Mouse (Mus musculus) mature B cell (primary cell): ENCODE data around the gene Fgr.
"Not testable (repeated sequence)": the region's sequence is repeated elsewhere in the genome, so short reads cannot be mapped to it uniquely, and the experiment has no call there.

Experiments
- in situ Hi-C: fragments of 300-500 bp; cut with MboI; formaldehyde crosslinking; loops from 2 replicates; pipeline ENCODE4 v1.14.3; 2019

The Fgr gene

DNA sequence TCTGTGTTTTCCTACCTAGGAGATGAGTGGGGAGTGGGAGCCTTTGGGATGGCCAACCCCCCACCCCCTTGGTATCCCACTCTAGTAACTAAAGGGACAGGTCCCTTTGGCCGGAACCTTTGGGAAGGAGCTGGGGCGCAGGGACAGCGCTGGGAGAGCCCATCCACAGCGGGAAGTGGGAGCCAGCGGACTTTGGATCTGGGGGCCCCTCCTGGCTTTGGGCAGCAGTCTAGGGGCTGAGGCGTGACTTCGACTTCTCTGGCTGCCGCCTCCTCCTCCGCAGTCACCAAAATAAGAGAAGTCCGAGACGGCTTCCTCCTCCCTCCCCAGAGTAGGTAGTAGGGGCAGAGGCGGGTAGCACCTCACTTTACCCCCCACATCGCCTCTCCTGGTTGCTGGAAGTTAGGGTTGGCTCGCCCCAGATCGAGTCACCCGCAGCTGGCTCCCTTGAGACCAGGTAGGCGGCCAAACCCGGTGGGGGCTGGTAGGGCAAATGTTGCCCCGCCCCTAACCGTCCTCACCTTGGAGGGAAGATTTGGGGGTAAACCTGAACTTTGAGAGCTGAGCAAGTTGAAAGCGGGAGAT is at the start of gene Fgr:
Gene Fgr (plus strand): TSS at position 282 of the 585 bp plus-strand sequence.
- in situ Hi-C loops, result no loop called here

DNA sequence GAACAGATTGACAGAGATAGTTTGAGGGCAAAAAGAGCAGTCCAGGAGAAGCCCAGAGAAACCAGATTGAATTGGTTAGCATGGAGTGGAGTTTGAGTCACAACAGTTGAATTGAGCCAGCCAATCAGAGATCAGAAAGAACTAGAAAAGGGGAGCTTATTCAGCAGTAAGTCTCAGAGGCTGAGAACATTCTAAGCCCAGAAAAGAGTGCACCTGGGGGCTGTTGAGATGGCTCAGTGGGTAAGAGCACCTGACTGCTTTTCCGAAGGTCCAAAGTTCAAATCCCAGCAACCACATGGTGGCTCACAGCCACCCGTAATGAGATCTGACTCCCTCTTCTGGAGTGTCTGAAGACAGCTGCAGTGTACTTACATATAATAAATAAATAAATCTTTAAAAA is 47.4 kb upstream of the Fgr start:
- in situ Hi-C loops, result not testable (repeated sequence)

DNA sequence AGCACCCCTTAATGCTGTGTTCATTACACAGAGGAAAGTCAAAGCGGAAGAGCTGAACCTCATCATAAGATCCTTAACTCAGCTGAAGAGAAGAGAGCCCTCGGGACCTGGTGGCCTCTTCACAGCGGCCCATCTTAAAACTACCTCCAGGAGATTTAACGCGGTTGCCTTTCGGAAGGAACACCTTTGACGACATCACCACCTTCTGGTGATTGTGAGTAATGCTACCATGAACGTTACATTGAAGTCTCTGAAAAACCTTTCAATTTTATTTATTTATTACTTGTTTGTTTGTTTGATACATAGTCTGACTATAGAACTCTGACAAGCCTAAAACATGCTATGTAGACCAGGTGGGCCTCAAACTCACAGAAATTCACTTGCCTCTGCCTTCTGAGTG is 43.1 kb upstream of the Fgr start:
- in situ Hi-C loops, result no loop called here

DNA sequence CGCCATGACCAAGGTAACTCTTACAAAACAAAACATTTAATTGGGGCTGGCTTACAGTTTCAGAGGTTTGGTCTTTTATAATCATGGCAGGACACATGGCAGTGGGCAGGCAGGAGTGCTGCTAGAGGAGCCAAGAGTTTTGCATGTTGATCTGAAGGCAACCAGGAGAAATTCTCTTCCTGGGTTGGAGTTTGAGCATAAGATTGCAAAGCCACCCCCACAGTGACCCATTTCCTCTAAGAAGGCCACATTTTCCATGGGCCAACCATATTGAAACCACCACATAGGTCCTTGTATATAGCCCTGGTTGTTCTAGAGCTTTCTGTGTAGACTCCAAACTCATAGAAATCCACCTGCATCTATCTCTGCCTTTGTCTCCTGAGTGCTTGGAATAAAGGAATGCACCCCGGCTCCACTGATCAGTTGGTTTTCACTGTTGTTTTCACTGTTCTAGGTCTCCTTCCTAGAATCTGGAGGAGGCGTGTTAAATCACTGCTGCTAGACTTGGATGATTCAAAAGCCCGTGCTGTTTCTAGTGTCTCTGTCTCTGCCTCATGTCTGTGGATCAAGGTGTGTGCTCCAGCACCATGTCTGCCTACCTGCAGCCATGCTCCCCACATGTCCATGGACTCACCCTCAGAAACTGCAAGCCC is 41.0 kb upstream of the Fgr start:
- in situ Hi-C loops, result no loop called here

DNA sequence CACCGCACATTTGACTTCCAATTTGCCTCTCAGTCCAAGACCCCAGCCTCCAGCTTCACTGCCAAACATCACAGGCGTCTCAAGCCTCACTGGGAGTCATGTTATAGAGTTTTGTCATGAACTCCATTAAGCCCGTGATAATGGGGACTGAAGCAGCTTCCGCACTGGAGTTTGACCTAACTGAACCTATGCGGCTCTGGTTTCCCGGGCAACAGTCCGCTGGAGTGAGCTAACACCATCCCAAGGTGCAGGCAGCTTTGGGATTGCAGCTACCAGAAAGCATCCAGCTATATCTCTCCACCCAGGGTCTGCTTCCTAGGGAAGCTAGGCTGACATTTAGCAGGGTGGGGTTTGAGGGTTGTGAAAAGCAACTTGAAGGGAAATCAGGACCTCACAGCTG is 39.3 kb upstream of the Fgr start:
- in situ Hi-C loops, result no loop called here

DNA sequence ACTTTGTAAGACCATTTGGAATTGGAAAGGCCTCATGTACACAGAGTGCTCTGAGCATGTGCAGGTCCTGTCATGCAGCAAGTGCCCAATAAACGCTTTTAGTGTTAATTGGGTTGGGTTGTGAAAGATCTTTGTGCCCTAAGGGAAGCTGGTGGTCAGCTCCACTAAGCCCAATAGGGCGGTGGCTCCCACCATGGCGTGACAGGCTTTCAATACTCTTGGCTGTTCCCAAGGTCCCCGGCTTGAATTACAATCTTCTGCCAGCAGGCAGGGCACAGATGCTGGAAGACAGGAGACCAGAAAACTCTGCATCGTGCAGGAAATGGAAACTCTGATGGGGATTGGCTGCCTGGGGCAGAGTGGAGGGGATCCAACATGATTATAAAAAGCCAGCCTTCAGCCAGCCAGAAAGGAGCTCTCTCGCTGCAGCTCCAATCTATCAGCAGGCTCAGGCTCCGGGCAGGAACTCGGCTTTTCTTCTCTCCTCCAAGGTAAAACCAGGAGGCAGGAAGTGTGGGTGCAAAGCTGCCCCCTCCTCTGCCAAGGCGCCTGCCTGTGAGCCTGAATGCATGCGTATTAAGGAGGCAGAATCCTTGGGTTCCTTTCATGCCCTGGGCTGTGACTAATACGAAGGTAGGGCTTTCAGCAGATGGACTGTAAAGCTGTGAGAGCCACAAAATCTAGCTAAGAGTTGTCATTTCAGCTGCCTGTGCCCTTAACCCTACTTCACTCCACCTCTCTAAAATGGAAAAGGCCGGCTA is 35.5 kb upstream of the Fgr start:
- in situ Hi-C loops, result no loop called here

DNA sequence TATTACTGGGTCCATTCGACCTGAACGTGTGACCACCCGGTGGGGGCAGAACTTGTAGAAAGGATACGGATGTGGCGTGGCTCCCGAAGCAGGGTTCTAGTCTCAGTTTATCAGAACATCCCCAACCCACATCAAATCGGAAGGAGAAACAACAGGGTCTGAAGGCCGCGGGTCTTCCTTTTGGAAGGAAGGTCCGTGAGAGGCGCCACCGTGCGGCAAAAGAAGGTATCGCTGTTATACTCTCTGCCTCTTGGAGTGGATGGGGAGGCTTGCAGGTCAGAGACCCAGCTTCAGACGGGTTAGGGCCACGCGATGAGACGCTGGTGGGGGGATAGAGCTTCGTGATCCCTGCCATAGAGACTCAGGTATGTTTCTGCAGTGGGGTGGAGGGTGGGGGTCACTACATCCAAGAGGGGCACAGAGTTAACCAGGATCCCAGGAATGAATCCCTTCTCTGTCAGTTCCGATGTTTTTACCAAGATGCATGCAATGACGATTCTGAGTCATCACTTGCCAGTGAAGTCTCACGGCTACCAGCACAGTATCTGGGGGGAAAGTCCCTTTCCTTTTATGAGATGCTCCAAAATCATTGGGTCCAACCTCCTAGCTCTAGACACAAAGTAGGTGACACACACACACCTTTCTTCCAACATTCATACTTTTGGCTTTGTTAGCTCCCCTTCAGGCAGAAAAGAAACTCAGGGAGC is 34.3 kb upstream of the Fgr start:
- in situ Hi-C loops, result no loop called here

DNA sequence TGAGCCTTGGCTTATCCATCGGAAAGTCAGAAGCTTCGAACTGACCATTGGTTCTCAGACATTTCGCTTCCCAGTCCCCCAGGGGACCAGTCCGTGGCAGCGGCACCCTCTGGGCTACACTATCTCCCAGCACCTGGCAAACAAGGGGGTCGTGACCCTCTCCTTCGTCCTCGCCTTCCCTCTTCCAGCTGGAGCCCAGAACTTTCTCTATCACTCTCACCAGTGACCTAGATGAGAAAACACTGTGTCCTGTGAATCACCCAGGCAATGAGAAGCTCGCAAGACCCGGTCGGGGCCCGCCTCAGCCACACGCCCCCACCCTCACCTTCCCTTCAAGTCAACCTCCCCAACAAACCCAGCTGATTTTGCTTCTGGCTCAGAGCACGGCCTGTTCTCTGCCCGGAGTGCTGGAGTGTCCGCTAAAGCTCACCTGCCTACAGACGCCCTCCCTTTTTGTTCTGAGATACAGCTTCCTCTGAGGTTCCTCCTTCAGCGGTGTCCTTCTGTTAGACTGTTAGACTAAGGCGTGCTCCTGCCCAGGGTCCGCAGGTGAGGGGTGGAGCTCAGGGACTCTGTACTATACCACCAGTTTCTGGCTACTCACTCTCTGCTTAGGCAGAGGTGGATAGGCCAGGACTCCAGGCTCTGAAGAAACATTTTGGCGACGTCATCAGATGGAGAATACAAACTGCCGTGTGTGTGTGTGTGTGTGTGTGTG is 32.7 kb upstream of the Fgr start:
- in situ Hi-C loops, result no loop called here

DNA sequence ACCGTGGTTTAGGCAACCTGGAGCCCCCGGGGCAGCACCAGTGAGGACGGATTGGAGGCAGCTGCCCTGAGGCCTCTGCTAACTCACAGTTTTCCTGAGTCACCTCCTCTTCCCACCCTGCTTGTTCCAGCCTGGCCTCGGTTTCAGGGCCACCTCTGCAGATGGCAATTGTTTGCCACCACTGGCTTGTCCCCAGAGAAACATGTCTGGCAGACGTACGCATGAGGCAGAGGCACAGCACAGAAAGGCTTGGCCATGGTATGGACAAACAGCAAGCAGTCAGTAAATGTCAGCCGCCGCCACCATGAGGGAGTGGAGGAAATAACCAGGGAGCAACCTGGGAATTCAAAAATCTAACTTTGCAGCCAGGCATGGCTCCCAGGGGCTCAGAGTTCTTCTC is 30.8 kb upstream of the Fgr start:
- in situ Hi-C loops, result no loop called here

DNA sequence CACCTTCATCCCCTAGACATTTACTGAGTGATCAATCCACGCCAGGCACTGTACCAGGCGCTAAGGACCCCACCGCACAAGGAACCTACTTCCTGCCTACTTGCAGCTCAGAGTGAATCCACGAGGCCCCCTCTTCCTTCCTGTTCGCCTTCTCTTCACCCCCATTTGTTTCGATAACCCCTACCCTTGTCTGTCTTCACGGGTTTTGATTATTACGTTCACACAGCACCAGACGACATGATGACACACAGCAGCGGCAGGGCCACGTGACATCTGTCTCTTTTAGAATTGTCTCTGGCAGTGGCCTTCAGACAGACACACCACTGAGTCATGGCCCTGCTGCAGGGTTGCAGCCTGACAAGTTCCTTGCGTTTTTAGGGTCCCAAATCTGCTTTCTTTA is 29.8 kb upstream of the Fgr start:
- in situ Hi-C loops, result no loop called here

DNA sequence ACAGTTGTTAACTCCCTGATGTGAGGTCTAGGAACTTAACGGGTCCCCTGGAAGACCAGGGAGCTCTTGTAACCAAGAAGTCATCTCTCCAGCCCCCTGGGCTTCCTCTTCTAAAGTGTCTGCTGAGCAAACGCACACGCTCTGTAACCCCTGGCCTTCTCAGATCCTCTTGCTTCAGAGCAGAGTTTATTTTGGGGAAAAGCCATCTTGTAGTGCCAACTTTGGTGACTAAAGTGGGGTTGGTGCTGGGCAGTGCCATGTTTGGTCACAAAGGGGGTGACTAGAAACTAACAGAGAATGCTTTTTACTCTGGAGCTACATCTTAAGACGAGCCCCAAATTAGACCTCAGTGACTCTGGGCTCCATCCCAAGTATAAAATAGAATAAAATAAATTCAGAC is 29.1 kb upstream of the Fgr start:
- in situ Hi-C loops, result no loop called here

DNA sequence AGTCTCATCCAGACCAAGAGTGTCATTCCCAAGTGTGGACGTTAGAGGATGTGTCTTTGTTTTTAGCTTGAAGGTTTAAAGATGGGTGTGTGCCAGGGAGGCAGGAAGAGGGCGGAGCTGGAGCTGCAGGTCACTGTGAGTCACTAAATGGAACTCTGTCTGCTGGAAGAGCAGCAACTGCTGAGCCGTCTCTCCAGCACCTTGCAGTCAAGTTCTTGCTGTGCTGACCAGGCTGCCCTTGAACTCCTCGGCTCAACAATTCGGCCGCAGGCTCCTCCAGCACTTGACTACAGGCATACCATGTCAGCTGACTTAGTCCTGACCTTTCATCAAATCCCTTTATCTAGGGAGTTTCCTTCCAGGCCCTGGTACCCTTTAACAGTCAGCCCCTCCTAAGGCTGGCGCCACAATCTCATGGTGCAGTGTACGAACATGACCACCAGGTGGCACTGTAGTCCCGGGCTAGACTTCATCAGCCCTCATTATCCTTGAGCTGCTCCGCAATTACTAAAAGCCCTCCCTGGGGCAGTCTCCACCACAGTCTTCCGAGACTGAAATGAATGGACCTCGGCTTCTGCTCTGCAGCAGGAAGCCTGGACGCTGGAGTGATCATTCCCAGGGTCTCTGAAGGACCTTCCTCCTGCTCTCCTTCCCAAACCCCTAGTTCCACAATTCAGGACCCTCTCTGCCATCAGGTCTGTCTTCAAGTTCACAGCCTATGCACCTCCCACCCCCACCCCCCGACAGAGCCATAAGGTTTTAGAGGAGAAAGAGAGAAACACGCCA is 28.4 kb upstream of the Fgr start:
- in situ Hi-C loops, result no loop called here

DNA sequence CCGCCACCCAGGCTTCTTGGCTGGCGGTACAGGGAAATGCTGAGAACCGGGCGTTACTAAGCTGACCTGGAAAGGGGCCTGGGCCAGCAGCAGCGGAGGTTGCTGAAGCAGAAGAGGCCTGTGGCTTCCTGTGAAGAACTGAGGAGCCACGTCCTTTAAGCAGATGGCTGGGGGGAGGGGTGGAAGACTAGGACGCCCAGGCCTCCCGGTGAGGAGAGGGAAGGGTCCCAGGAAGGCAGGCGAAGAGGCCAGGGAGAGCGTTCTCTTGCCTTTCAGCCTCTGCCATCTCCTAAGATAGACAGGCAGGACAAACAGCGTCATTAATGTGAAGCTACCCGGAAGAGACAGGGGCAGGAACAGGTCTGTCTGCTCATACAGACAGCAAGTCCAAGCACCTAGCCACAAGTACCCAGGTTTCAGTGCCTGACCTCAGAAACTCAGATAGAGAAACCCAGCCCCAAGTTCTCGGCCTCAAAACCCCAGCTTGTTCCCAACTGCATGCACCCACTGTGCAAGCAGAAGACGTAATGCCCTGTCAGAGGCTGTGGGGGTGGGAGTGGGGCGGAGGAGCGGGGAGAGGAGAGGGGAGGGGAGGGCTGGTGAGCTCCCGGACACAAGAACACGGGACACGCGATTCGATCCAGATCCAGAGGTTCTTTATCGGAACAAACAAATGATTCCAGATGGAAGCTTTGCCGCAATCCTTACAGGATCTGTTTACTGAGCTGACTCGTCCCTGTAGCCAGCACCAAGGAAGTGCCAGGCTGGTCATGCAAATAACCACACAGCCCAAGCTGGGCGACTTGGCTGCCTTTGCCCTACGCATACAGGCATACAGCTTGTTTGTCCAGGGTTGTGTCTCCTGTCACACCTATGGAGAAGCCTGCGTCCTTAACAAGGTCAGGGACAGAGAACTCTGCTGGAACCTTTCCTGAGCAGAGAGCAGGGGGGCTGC is 27.6 kb upstream of the Fgr start:
- in situ Hi-C loops, result no loop called here

DNA sequence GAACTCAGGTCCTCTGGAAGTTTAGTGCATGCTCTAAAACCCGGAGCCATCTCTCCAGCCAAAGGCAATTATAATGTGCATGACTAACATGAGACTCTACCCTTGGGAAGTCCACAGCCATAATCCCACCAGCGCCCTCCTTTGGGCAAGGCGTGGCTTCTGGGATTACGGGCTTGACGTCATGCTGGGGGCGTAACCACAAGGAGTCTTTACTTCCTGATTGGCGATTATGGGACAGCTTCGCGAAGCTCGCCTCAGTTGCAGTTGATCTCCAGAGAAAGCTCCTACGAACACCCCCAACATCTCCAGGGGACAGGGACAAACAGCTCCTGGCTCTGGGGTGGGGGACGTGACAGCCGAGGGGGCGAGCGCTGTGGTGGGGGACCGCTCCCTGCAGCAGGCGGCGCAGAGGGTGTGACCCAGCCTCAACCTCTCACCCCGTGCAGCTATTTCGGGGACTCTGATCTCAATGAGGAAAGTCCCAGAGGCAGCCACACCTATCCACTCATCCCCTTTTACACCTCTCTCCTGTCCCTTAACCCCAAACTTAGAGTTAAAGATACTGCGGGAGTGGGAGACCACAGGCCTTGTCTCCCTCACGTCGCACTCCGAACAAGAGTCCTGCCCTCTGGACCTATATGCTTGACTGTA is 23.9 kb upstream of the Fgr start:
- in situ Hi-C loops, result loop anchor here (5.0 kb wide), 1 partner anchor 42 kb away; no protein-coding TSS in a partner anchor

DNA sequence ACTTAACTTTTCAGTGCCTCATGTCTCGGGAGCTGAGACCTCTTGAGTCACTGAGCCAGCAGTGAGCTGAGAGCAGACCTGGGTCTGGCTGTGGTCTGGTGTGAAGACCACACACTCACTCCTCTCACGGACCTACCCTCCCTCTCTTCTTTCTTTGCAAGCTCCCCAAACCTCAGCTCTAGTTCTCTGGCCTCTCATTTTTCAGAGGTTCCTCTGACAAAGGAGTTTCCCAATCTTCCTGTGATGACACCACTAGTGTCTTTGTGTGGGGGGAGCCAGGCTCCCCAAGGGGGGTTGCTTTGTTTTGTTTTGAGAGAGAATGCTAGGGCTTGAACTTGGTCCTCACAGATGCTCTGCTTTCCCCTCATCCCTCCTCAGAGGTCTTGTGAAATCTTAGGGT is 22.9 kb upstream of the Fgr start:
- in situ Hi-C loops, result loop anchor here (5.0 kb wide), 1 partner anchor 41 kb away; no protein-coding TSS in a partner anchor

DNA sequence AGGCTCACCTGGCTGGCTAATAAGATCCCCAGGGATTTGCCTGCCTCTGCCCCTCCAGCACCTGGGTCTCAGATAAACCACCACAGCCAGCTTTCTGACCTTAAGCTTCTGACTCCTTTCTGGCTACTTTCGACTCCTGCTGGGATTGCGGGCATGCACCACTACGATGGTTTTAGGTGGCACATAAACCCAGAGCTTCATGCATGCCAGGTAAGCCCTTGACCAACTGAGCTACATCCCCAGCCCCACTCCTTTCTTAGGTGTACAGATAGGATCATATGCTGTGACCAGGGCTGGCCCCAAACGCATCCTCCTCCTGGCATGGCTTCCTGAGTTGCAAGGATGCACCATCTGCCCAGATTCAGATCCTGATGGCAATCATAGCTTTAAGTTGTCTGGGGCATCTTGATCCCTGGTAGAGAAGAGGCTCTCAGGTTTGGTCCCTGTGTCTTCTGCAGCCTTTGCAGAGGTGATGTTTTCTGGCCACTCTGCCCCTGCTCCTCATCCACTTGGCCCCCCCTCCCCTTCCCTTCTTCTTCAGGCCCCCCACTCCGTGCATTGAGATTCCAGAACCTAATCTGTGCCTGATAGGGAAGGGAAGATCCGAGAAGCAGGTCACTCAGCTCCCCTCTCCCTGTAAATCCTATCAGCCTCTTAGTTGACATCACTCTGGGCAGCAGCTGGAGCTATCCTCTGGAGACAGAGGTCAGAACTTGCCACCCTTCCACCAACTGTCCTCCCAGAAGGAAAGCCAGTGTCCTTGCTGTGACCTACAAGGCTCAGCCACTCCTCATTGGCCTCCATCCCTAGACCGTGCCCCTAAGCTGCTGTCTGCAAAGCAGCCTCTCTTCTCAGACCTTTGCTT is 19.1 kb upstream of the Fgr start:
- in situ Hi-C loops, result loop anchor here (5.0 kb wide), 1 partner anchor 38 kb away; no protein-coding TSS in a partner anchor

DNA sequence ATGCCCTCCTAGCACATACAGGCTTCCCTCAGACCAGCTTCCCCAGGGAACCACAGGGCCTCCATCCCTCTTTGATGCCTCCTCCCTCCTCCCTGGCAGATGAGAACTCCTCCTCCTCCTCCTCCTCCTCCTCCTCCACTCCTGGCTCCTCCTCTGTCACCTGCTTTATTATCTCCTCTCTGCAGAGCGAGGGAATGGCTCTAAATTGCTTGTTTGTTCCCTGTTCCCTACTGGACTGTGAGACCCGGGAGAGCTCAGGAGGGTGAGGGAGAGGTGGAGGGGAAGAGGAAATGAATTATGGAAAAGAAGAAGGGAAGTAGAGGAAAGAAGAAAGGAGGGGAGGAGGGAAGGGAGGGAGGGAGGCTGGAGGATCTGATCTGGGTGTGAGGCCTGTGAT is 18.5 kb upstream of the Fgr start:
- in situ Hi-C loops, result no loop called here
